In genomic region chr2:76367188-76367922, GRCm38 (mm10) we compare ENCODE assay signal across 9 mouse cellular contexts. TPM values are rescaled to one million over a fixed set of nuclear protein-coding genes. Genes with fewer than 3 reads are reported as not detected.
DNase-seq lines count a peak whose midpoint lies in the region; ATAC-seq and TF ChIP-seq lines count a peak whose summit lies in the region.
"Had no signal": no experiment of that assay in that cellular context is flagged by ENCODE, and none has a peak within 500 bp of the region (broad histone marks: within the 10 kb centered on the region; RNA-seq: fewer than 3 reads in every experiment).

No protein-coding gene starts in this region.

- TF ChIP-seq EP300 in heart, adult 2 months (IDR thresholded peaks at IDR 0.05; ENCODE audit: insufficient read depth, low read depth, low read length), result no peak
- no peak for TF ChIP-seq EP300 in stomach, postnatal 0 days (optimal IDR thresholded peaks at IDR 0.05)

- ATAC-seq in midbrain, postnatal 0 days (ENCODE audit: low FRiP score), result no peak
- ATAC-seq in stomach, postnatal 0 days (ENCODE audit: low FRiP score, low TSS enrichment), result peak; percentile 25; the same call in 1 of the 2 replicates

- H3K9me3 ChIP-seq in heart, embryonic 10.5 days, result no peaks in the 10 kb centered on the region
- H3K9me3 ChIP-seq in midbrain, postnatal 0 days (ENCODE audit: low read length), result no peaks in the 10 kb centered on the region
- H3K9me3 ChIP-seq in stomach, postnatal 0 days (ENCODE audit: control insufficient read depth, low read length), result no peaks in the 10 kb centered on the region
- H3K9me3 ChIP-seq: neural tube, embryonic 12.5 days had no signal

- no peaks in the 10 kb centered on the region; the same call in 1 of the 2 replicates for H3K4me1 ChIP-seq in heart, adult 2 months (ENCODE audit: control insufficient read depth, insufficient read depth, low read length)
- H3K4me1 ChIP-seq in heart, embryonic 10.5 days, result peaks cover 10% of the 10 kb centered on the region
- no peaks in the 10 kb centered on the region; the same call in 1 of the 2 replicates for H3K4me1 ChIP-seq in cortical plate, adult 2 months (ENCODE audit: control insufficient read depth, insufficient read depth, low read length)
- H3K4me1 ChIP-seq in midbrain, postnatal 0 days (ENCODE audit: insufficient read depth, low read length), result no peaks in the 10 kb centered on the region
- peaks cover 2% of the 10 kb centered on the region; the same call in 1 of the 2 replicates for H3K4me1 ChIP-seq in stomach, postnatal 0 days (replicated peaks; ENCODE audit: control insufficient read depth, insufficient read depth)

- peak; percentile 61 to 81 for DNase-seq in heart, adult 2 months
- no peak for DNase-seq in heart, embryonic 10.5 days (ENCODE audit: low spot score)
- peak; percentile 90 for DNase-seq in adipocyte (ENCODE audit: low spot score)
- peak; percentile 76 to 87 for DNase-seq in heart, postnatal 36 days
- peak; percentile 38 for DNase-seq in left cerebral cortex, adult 11 months (ENCODE audit: low spot score)
- DNase-seq in midbrain, postnatal 0 days (ENCODE audit: low spot score), result peak; percentile 92
- DNase-seq in stomach, postnatal 0 days (ENCODE audit: low spot score), result peak; percentile 82

- H3K79me2 ChIP-seq in heart, adult 2 months (replicated peaks; ENCODE audit: control insufficient read depth, insufficient read depth, low read length), result peaks cover 6% of the 10 kb centered on the region; the same call in 1 of the 2 replicates

- intact Hi-C loops in heart, adult 2 months (cut with DNase I), result no loop called here
- intact Hi-C loops in heart, postnatal 36 days (cut with DNase I), result loop anchor here (1.0 kb wide), 1 partner anchor 251 kb away; no protein-coding TSS in a partner anchor

- no peak overlapping the region for H3K4me2 ChIP-seq in midbrain, postnatal 0 days (ENCODE audit: low read depth, low read length, poor library complexity, severe bottlenecking)
- no peak overlapping the region for H3K4me2 ChIP-seq in stomach, postnatal 0 days (replicated peaks; ENCODE audit: low read depth)
- H3K4me2 ChIP-seq: neural tube, embryonic 12.5 days had no signal

- no peak overlapping the region for H3K4me3 ChIP-seq in heart, adult 2 months
- H3K4me3 ChIP-seq in heart, embryonic 10.5 days, result no peak overlapping the region
- no peak overlapping the region for H3K4me3 ChIP-seq in cortical plate, adult 2 months (ENCODE audit: insufficient read depth, low read length)
- H3K4me3 ChIP-seq in midbrain, postnatal 0 days (ENCODE audit: low read depth, low read length), result no peak overlapping the region
- no peak overlapping the region for H3K4me3 ChIP-seq in stomach, postnatal 0 days (ENCODE audit: low read depth, low read length)
- H3K4me3 ChIP-seq: neural tube, embryonic 12.5 days had no signal

- WGBS in heart, adult 2 months, result 13% methylated on average over 9 of the region's 9 CpGs
- 17% methylated on average over 9 of the region's 9 CpGs for WGBS in heart, embryonic 10.5 days
- 20% methylated on average over 9 of the region's 9 CpGs for WGBS in midbrain, postnatal 0 days
- whole genome bisulfite sequencing in stomach, postnatal 0 days, result 10% methylated on average over 9 of the region's 9 CpGs

- no peak overlapping the region for H3K9ac ChIP-seq in heart, adult 2 months (ENCODE audit: low read depth, low read length)
- no peak overlapping the region for H3K9ac ChIP-seq in midbrain, postnatal 0 days (replicated peaks; ENCODE audit: low read length, poor library complexity, severe bottlenecking)
- no peak overlapping the region for H3K9ac ChIP-seq in stomach, postnatal 0 days (ENCODE audit: low read length)
- H3K9ac ChIP-seq: neural tube, embryonic 12.5 days had no signal

- TF ChIP-seq POLR2A in heart, adult 2 months (IDR thresholded peaks at IDR 0.05; ENCODE audit: insufficient read depth, low read depth, low read length), result no peak
- TF ChIP-seq POLR2A in cortical plate, adult 2 months (IDR thresholded peaks at IDR 0.05; ENCODE audit: extremely low read depth, insufficient read depth, low read length), result no peak

- H3K36me3 ChIP-seq in heart, adult 2 months (ENCODE audit: control insufficient read depth, insufficient read depth, low read length), result peaks cover 8% of the 10 kb centered on the region
- peaks cover 3% of the 10 kb centered on the region; the same call in 1 of the 2 replicates for H3K36me3 ChIP-seq in heart, embryonic 10.5 days
- no peaks in the 10 kb centered on the region for H3K36me3 ChIP-seq in midbrain, postnatal 0 days (ENCODE audit: insufficient read depth, low read length)
- no peaks in the 10 kb centered on the region for H3K36me3 ChIP-seq in stomach, postnatal 0 days (ENCODE audit: control insufficient read depth, insufficient read depth, low read length)

- H3K27ac ChIP-seq in heart, adult 2 months, result no peak overlapping the region
- H3K27ac ChIP-seq in heart, embryonic 10.5 days, result no peak overlapping the region
- H3K27ac ChIP-seq in cortical plate, adult 2 months (ENCODE audit: insufficient read depth, low read length), result no peak overlapping the region
- H3K27ac ChIP-seq in midbrain, postnatal 0 days (ENCODE audit: low read depth, low read length), result no peak overlapping the region
- H3K27ac ChIP-seq in stomach, postnatal 0 days (replicated peaks), result no peak overlapping the region
- H3K27ac ChIP-seq: neural tube, embryonic 12.5 days had no signal

- no peaks in the 10 kb centered on the region for H3K27me3 ChIP-seq in heart, adult 2 months (ENCODE audit: control insufficient read depth, insufficient read depth, low read length)
- no peaks in the 10 kb centered on the region for H3K27me3 ChIP-seq in heart, embryonic 10.5 days (ENCODE audit: insufficient read depth, poor library complexity, severe bottlenecking)
- no peaks in the 10 kb centered on the region for H3K27me3 ChIP-seq in midbrain, postnatal 0 days (ENCODE audit: insufficient read depth, low read length)
- H3K27me3 ChIP-seq in stomach, postnatal 0 days (ENCODE audit: control insufficient read depth, insufficient read depth, low read length), result no peaks in the 10 kb centered on the region
- H3K27me3 ChIP-seq: neural tube, embryonic 12.5 days had no signal

- TF ChIP-seq CTCF in heart, adult 2 months (IDR thresholded peaks at IDR 0.05), result peak; percentile 90
- peak; percentile 85 for TF ChIP-seq CTCF in cortical plate, adult 2 months (IDR thresholded peaks at IDR 0.05; ENCODE audit: extremely low read depth, insufficient read depth, low read length)
- peak; percentile 96 for TF ChIP-seq CTCF in midbrain, postnatal 0 days (IDR thresholded peaks at IDR 0.05)
- peak; percentile 93 for TF ChIP-seq CTCF in stomach, postnatal 0 days (IDR thresholded peaks at IDR 0.05; ENCODE audit: low read depth)

RNA-seq across cellular contexts. Expression of gene Rbm45, which starts 2.4 kb away (rescaled TPM):
- 10 to 100 TPM; 18.1 to 22.9 TPM for total RNA-seq in heart, adult 2 months (2021)
- 6.9 and 11.4 TPM in 2 replicates for polyA plus RNA-seq in heart, adult 2 months (2012; rRNA removed)
- polyA plus RNA-seq in heart, embryonic 10.5 days (2016; fragmentation: Nextera tagmentation; extraction: Ambion mirVana), result 4.7 and 11.3 TPM in 2 replicates
- 24.0 and 26.7 TPM in 2 replicates for polyA plus RNA-seq in cortical plate, adult 2 months (2012; rRNA removed)
- 10 to 100 TPM; 21.0 to 21.3 TPM for total RNA-seq in heart, postnatal 36 days (2021)
- 31.3 and 37.5 TPM in 2 replicates for total RNA-seq in midbrain, postnatal 0 days (2014; rRNA removed)
- 17.5 and 17.9 TPM in 2 replicates for polyA plus RNA-seq in midbrain, postnatal 0 days (2015; fragmentation: Nextera tagmentation; extraction: Ambion mirVana)
- polyA plus RNA-seq in stomach, postnatal 0 days (2015; fragmentation: Nextera tagmentation; extraction: Ambion mirVana), result 7.8 and 8.9 TPM in 2 replicates

RNA-seq across cellular contexts. Expression of gene Cyct, which starts 7.1 kb away (rescaled TPM):
- total RNA-seq in heart, adult 2 months (2021), result under 1 TPM in 1 of 2 experiments, not detected in 1; 0.73 TPM
- polyA plus RNA-seq in heart, adult 2 months (2012; rRNA removed), result not detected in 2 replicates
- polyA plus RNA-seq in heart, embryonic 10.5 days (2016; fragmentation: Nextera tagmentation; extraction: Ambion mirVana), result 0.21 and 0.38 TPM in 2 replicates
- polyA plus RNA-seq in cortical plate, adult 2 months (2012; rRNA removed), result not detected in 2 replicates
- not detected for total RNA-seq in heart, postnatal 36 days (2021)
- total RNA-seq in midbrain, postnatal 0 days (2014; rRNA removed), result not detected in 2 replicates
- polyA plus RNA-seq in midbrain, postnatal 0 days (2015; fragmentation: Nextera tagmentation; extraction: Ambion mirVana), result 0.25 and 0.82 TPM in 2 replicates
- not detected in 2 replicates for polyA plus RNA-seq in stomach, postnatal 0 days (2015; fragmentation: Nextera tagmentation; extraction: Ambion mirVana)
- polyA plus RNA-seq: neural tube, embryonic 12.5 days had no signal

RNA-seq across cellular contexts. Expression of gene Pde11a, which starts 28.8 kb away (rescaled TPM):
- 1 to 10 TPM; 1.2 to 1.4 TPM for total RNA-seq in heart, adult 2 months (2021)
- polyA plus RNA-seq in heart, adult 2 months (2012; rRNA removed), result 0.12 and 0.47 TPM in 2 replicates
- 0.10 and 0.62 TPM in 2 replicates for polyA plus RNA-seq in heart, embryonic 10.5 days (2016; fragmentation: Nextera tagmentation; extraction: Ambion mirVana)
- polyA plus RNA-seq in cortical plate, adult 2 months (2012; rRNA removed), result 1.4 TPM in 2 replicates
- total RNA-seq in heart, postnatal 36 days (2021), result under 1 TPM; 0.42 to 0.76 TPM
- total RNA-seq in midbrain, postnatal 0 days (2014; rRNA removed), result 1.1 and 1.5 TPM in 2 replicates
- polyA plus RNA-seq in midbrain, postnatal 0 days (2015; fragmentation: Nextera tagmentation; extraction: Ambion mirVana), result 0.94 and 0.96 TPM in 2 replicates
- polyA plus RNA-seq in stomach, postnatal 0 days (2015; fragmentation: Nextera tagmentation; extraction: Ambion mirVana), result 0.07 and 0.12 TPM in 2 replicates

RNA-seq across cellular contexts. Expression of gene Osbpl6, which starts 39.0 kb away (rescaled TPM):
- total RNA-seq in heart, adult 2 months (2021), result 10 to 100 TPM; 11.4 to 13.5 TPM
- 5.9 and 7.4 TPM in 2 replicates for polyA plus RNA-seq in heart, adult 2 months (2012; rRNA removed)
- 6.5 and 9.6 TPM in 2 replicates for polyA plus RNA-seq in heart, embryonic 10.5 days (2016; fragmentation: Nextera tagmentation; extraction: Ambion mirVana)
- 23.5 and 27.8 TPM in 2 replicates for polyA plus RNA-seq in cortical plate, adult 2 months (2012; rRNA removed)
- total RNA-seq in heart, postnatal 36 days (2021), result 10 to 100 TPM; 11.2 to 13.0 TPM
- total RNA-seq in midbrain, postnatal 0 days (2014; rRNA removed), result 17.0 and 20.4 TPM in 2 replicates
- polyA plus RNA-seq in midbrain, postnatal 0 days (2015; fragmentation: Nextera tagmentation; extraction: Ambion mirVana), result 22.2 and 26.7 TPM in 2 replicates
- 4.0 and 4.7 TPM in 2 replicates for polyA plus RNA-seq in stomach, postnatal 0 days (2015; fragmentation: Nextera tagmentation; extraction: Ambion mirVana)
